Mouse (Mus musculus): ENCODE data around the gene Edaradd. TPM values are rescaled to one million over a fixed set of nuclear protein-coding genes. Genes with fewer than 3 reads are reported as not detected.

Gene Edaradd
- total and polyA plus RNA-seq, 3 experiments, result 0.04 TPM; not detected in 2

- TF ChIP-seq BHLHE40 (IDR thresholded peaks at IDR 0.05; ENCODE audit: borderline replicate concordance, low read depth, low read length) (peak; percentile 33; the same call in 1 of the 2 replicates), EP300 (IDR thresholded peaks at IDR 0.05; ENCODE audit: low read depth in 1 of 2, low read length in 2 of 2) (peak; percentile 44 to 65; a peak in 3 of 4 replicates), HCFC1 (IDR thresholded peaks at IDR 0.05; ENCODE audit: low read depth, low read length) (peak; percentile 49; the same call in 1 of the 2 replicates), CTCF (IDR thresholded peaks at IDR 0.05 in 2 of 3, conservative IDR thresholded peaks at IDR 0.05 in 1 of 3; ENCODE audit: control insufficient read depth in 1 of 3, insufficient read depth in 1 of 3, low read depth in 2 of 3, low read length in 3 of 3, poor library complexity in 1 of 3, severe bottlenecking in 1 of 3) (peak in 2 of 3 experiments; percentile 35 to 40; a peak in 4 of 6 replicates), JUND (IDR thresholded peaks at IDR 0.05; ENCODE audit: low read depth, low read length) (peak; percentile 66), MYC (IDR thresholded peaks at IDR 0.05; ENCODE audit: low read depth, low read length) (no peak), KAT2A (conservative IDR thresholded peaks at IDR 0.05; ENCODE audit: low read depth, low read length) (no peak), MAX (IDR thresholded peaks at IDR 0.05; ENCODE audit: low read length) (0 out of 2 replicates have a peak, but pooled peaks have one; percentile 17), SIN3A (IDR thresholded peaks at IDR 0.05; ENCODE audit: low read length) (peak; percentile 76)
These were observed 59.8 kb downstream of the Edaradd start (continued) for GRCm38 (mm10) chr13:12460443-12460842.

- Histone ChIP-seq H3K4me1 (ENCODE audit: control insufficient read depth in 1 of 2, insufficient read depth in 2 of 2, low read length in 2 of 2) (peaks cover 0 to 11% of the 10 kb centered on the region in 2 experiments; a peak in 1 of 4 replicates), H3K9ac (ENCODE audit: control insufficient read depth, low read depth, low read length, poor library complexity, severe bottlenecking) (no peak overlapping the region), H3K36me3 (ENCODE audit: control insufficient read depth in 1 of 2, insufficient read depth in 2 of 2, low read length in 2 of 2) (peaks cover 8 to 9% of the 10 kb centered on the region in 2 experiments; a peak in 2 of 4 replicates), H3K27me3 (ENCODE audit: control insufficient read depth in 1 of 2, insufficient read depth in 2 of 2, low read length in 2 of 2) (no peaks in the 10 kb centered on the region), H3K79me2 (ENCODE audit: control insufficient read depth, insufficient read depth, low read length, poor library complexity) (peaks cover 7% of the 10 kb centered on the region), H3K27ac (ENCODE audit: control insufficient read depth, low read depth, low read length) (no peak overlapping the region), H3K9me3 (replicated peaks; ENCODE audit: insufficient read depth, low read length) (no peaks in the 10 kb centered on the region), H3K4me3 (ENCODE audit: control insufficient read depth in 1 of 2, insufficient read depth in 1 of 2, low read depth in 2 of 2, low read length in 2 of 2) (no peak overlapping the region)
- DNase-seq (ENCODE audit: low read depth, low spot score), result no peak
- TF ChIP-seq KAT2A (conservative IDR thresholded peaks at IDR 0.05; ENCODE audit: low read depth, low read length), result no peak
- no peak for TF ChIP-seq POLR2AphosphoS2 (IDR thresholded peaks at IDR 0.05; ENCODE audit: low read length)
- TF ChIP-seq MEF2A (IDR thresholded peaks at IDR 0.05; ENCODE audit: extremely low read depth, insufficient replicate concordance, low read depth, low read length, poor library complexity, severe bottlenecking), result no peak
- TF ChIP-seq EP300 (IDR thresholded peaks at IDR 0.05; ENCODE audit: low read depth in 1 of 2, low read length in 2 of 2), result no peak
- TF ChIP-seq HCFC1 (IDR thresholded peaks at IDR 0.05; ENCODE audit: low read depth, low read length), result no peak
- TF ChIP-seq TAL1 (IDR thresholded peaks at IDR 0.05; ENCODE audit: low read length), result no peak
These were observed 63.5 kb downstream of the Edaradd start for GRCm38 (mm10) chr13:12456711-12457110.

- Histone ChIP-seq H3K9ac (ENCODE audit: control insufficient read depth, low read depth, low read length, poor library complexity, severe bottlenecking) (no peak overlapping the region), H3K9me3 (replicated peaks; ENCODE audit: insufficient read depth, low read length) (no peaks in the 10 kb centered on the region), H3K27ac (ENCODE audit: control insufficient read depth, low read depth, low read length) (no peak overlapping the region), H3K4me1 (ENCODE audit: control insufficient read depth in 1 of 2, insufficient read depth in 2 of 2, low read length in 2 of 2) (peaks cover 0 to 8% of the 10 kb centered on the region in 2 experiments; a peak in 1 of 4 replicates), H3K36me3 (ENCODE audit: control insufficient read depth in 1 of 2, insufficient read depth in 2 of 2, low read length in 2 of 2) (peaks cover 6 to 8% of the 10 kb centered on the region in 2 experiments; a peak in 2 of 4 replicates), H3K27me3 (ENCODE audit: control insufficient read depth in 1 of 2, insufficient read depth in 2 of 2, low read length in 2 of 2) (no peaks in the 10 kb centered on the region), H3K79me2 (ENCODE audit: control insufficient read depth, insufficient read depth, low read length, poor library complexity) (peaks cover 6% of the 10 kb centered on the region; the same call in 1 of the 2 replicates), H3K4me3 (ENCODE audit: control insufficient read depth in 1 of 2, insufficient read depth in 1 of 2, low read depth in 2 of 2, low read length in 2 of 2) (no peak overlapping the region)
- no peak for DNase-seq (ENCODE audit: low read depth, low spot score)
- TF ChIP-seq SMC3 (IDR thresholded peaks at IDR 0.05; ENCODE audit: low read depth, low read length) (no peak), MXI1 (IDR thresholded peaks at IDR 0.05; ENCODE audit: low read depth, low read length) (no peak), E2F4 (IDR thresholded peaks at IDR 0.05; ENCODE audit: borderline replicate concordance, low read depth, low read length) (no peak), EP300 (IDR thresholded peaks at IDR 0.05; ENCODE audit: low read depth in 1 of 2, low read length in 2 of 2) (no peak), RCOR1 (IDR thresholded peaks at IDR 0.05; ENCODE audit: low read depth, low read length) (no peak), ELF1 (IDR thresholded peaks at IDR 0.05; ENCODE audit: low read depth, low read length) (no peak)
These were observed 65.4 kb downstream of the Edaradd start for GRCm38 (mm10) chr13:12454686-12455390.

Data from MEL (cell line).